Mouse (Mus musculus) lung, embryonic 16.5 days (tissue): ENCODE measurements at regions not wholly inside any gene's neighbourhood (a gene's known extent, or its start where the extent isn't known, plus 50 kb on each side); places are given as distances from the start of the nearest gene placed in this dataset.
A peak's percentile ranks its signal among the peaks of the same experiment; 100 is the strongest.

Source experiments
- ATAC-seq: fragments of 200-750 bp; cut with Nextera tagmentation; 2 replicates; pipeline ENCODE4 v1.8.0; 2017; ENCODE audit warnings: low read depth, mild to moderate bottlenecking, moderate library complexity
- H3K27ac ChIP-seq: fragments of 300-500 bp; sonication (generic); 2 replicates; pipeline ENCODE4 v1.5.1; 2014; ENCODE audit warnings: mild to moderate bottlenecking, control low read depth, low read length
- H3K27me3 ChIP-seq: fragments of 300-500 bp; sonication (generic); 2 replicates; pipeline ENCODE4 v1.6.1; 2014; ENCODE audit warnings: low read depth, low read length, mixed read lengths; ENCODE audit not compliant: control insufficient read depth, insufficient read depth
- H3K36me3 ChIP-seq: fragments of 300-500 bp; sonication (generic); 2 replicates; pipeline ENCODE4 v1.6.1; 2014; ENCODE audit warnings: low read length; ENCODE audit not compliant: control insufficient read depth, insufficient read depth
- H3K4me1 ChIP-seq: fragments of 300-500 bp; sonication (generic); replicated peaks from 2 replicates; pipeline ENCODE4 v1.6.1; 2014; ENCODE audit warnings: low read length, mixed read lengths; ENCODE audit not compliant: control insufficient read depth, insufficient read depth
- H3K4me2 ChIP-seq: fragments of 300-500 bp; sonication (generic); 2 replicates; pipeline ENCODE4 v1.6.1; 2014; ENCODE audit warnings: low read depth, low read length, control low read depth
- H3K4me3 ChIP-seq: fragments of 300-500 bp; sonication (generic); 2 replicates; pipeline ENCODE4 v1.5.1; 2014; ENCODE audit warnings: mild to moderate bottlenecking, low read length, control low read depth
- H3K9ac ChIP-seq: fragments of 300-500 bp; sonication (generic); 2 replicates; pipeline ENCODE4 v1.6.1; 2014; ENCODE audit warnings: low read length, control low read depth
- H3K9me3 ChIP-seq: fragments of 300-500 bp; sonication (generic); 2 replicates; pipeline ENCODE4 v1.6.1; 2016; ENCODE audit warnings: low read length; ENCODE audit not compliant: control insufficient read depth
- WGBS: fragments of 180-500 bp; shearing (Covaris S2); extraction: QIAGEN DNeasy Blood & Tissue Kit; methylation state at CpG from one replicate; pipeline ENCODE4 v1.1.7; 2014; 5-methylcytosine and 5-hydroxymethylcytosine counted together

GRCm38 (mm10) chr14:76799741-76800140 is 236.8 kb upstream of the Ccdc122 start:
- Histone ChIP-seq H3K27me3 (no peaks in the 10 kb centered on the region), H3K9me3 (no peaks in the 10 kb centered on the region), H3K36me3 (no peaks in the 10 kb centered on the region), H3K4me2 (no peak overlapping the region), H3K27ac (no peak overlapping the region), H3K4me3 (no peak overlapping the region), H3K9ac (no peak overlapping the region), H3K4me1 (peaks cover 15% of the 10 kb centered on the region)
- WGBS, result 64% methylated on average over 6 of the region's 6 CpGs
- no peak for ATAC-seq

GRCm38 (mm10) chr14:76798925-76799428 is 237.6 kb upstream of the Ccdc122 start:
- no peaks in the 10 kb centered on the region for H3K9me3 ChIP-seq
- H3K27ac ChIP-seq, result no peak overlapping the region
- peaks cover 8% of the 10 kb centered on the region for H3K4me1 ChIP-seq
- no peaks in the 10 kb centered on the region for H3K27me3 ChIP-seq
- no peak overlapping the region for H3K9ac ChIP-seq
- H3K4me3 ChIP-seq, result no peak overlapping the region
- no peak overlapping the region for H3K4me2 ChIP-seq
- 69% methylated on average over 8 of the region's 8 CpGs for WGBS
- no peaks in the 10 kb centered on the region for H3K36me3 ChIP-seq
- no peak for ATAC-seq

GRCm38 (mm10) chr14:76798488-76798887 is 238.1 kb upstream of the Ccdc122 start:
- 0 out of 2 replicates have a peak, but pooled peaks have one; percentile 41 for ATAC-seq
- WGBS, result 63% methylated on average over 6 of the region's 6 CpGs
- Histone ChIP-seq H3K36me3 (no peaks in the 10 kb centered on the region), H3K4me1 (peaks cover 6% of the 10 kb centered on the region), H3K4me2 (no peak overlapping the region), H3K4me3 (no peak overlapping the region), H3K27ac (no peak overlapping the region), H3K9me3 (no peaks in the 10 kb centered on the region), H3K9ac (no peak overlapping the region), H3K27me3 (no peaks in the 10 kb centered on the region)

DNA sequence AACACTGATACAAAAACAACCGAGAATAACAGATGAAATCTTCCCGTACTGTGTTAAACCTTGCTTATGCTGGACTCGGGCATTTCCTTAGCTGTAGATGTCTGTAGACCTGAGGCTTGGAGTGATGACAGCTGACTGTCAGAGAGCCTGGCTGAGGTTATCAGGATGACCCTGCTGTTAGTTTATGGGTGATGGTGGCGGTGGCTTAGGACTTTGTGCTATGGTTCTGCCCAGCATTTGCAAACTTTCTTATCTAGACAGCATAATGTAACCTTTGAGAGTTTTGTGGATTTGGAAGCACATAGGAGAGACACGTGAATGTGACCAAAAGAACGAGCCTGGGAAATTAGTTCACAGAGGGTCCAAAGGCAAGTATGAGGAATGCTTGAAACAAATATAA is 239.1 kb upstream of the Ccdc122 start:
- no peaks in the 10 kb centered on the region for H3K36me3 ChIP-seq
- no peak for ATAC-seq
- no peaks in the 10 kb centered on the region for H3K9me3 ChIP-seq
- H3K4me2 ChIP-seq, result no peak overlapping the region
- no peak overlapping the region for H3K9ac ChIP-seq
- no peak overlapping the region for H3K27ac ChIP-seq
- no peak overlapping the region for H3K4me3 ChIP-seq
- no peaks in the 10 kb centered on the region for H3K27me3 ChIP-seq
- 45% methylated on average over 6 of the region's 6 CpGs for WGBS
- peaks cover 6% of the 10 kb centered on the region for H3K4me1 ChIP-seq

- Histone ChIP-seq H3K9me3 (no peaks in the 10 kb centered on the region), H3K27ac (no peak overlapping the region), H3K4me1 (peaks cover 10% of the 10 kb centered on the region), H3K9ac (0 out of 2 replicates have a peak overlapping the region, but pooled peaks have one; percentile 17), H3K27me3 (no peaks in the 10 kb centered on the region), H3K4me2 (no peak overlapping the region), H3K36me3 (no peaks in the 10 kb centered on the region), H3K4me3 (no peak overlapping the region)
- ATAC-seq, result no peak
- 44% methylated on average over 6 of the region's 6 CpGs for WGBS
Observed at GRCm38 (mm10) chr14:76791811-76792571, 235.3 kb upstream of the Serp2 start.

DNA sequence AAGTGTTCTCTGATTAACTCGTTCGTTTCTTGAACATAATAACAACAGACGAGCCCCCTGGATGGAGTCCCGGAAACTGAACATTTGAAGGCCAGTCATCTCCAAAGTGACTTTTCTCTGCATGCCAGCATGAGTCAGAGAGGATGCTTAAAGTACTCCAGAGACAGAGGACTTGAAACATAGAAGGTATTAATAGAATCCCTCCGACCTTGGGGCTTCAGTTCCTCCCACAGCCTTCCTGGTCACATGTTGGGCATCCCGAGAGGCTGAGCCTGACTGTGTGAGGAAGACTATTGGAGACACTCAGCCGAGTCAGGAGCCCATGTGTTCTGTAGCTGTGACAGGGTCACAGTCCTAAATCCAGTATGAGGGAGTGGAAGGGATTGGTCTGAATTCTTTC is 232.7 kb upstream of the Serp2 start:
- no peaks in the 10 kb centered on the region for H3K36me3 ChIP-seq
- no peak for ATAC-seq
- no peak overlapping the region for H3K4me2 ChIP-seq
- H3K9ac ChIP-seq, result no peak overlapping the region
- no peak overlapping the region for H3K4me3 ChIP-seq
- H3K27ac ChIP-seq, result no peak overlapping the region
- no peaks in the 10 kb centered on the region for H3K27me3 ChIP-seq
- no peaks in the 10 kb centered on the region for H3K9me3 ChIP-seq
- peaks cover 10% of the 10 kb centered on the region for H3K4me1 ChIP-seq
- 45% methylated on average over 7 of the region's 7 CpGs for WGBS

DNA sequence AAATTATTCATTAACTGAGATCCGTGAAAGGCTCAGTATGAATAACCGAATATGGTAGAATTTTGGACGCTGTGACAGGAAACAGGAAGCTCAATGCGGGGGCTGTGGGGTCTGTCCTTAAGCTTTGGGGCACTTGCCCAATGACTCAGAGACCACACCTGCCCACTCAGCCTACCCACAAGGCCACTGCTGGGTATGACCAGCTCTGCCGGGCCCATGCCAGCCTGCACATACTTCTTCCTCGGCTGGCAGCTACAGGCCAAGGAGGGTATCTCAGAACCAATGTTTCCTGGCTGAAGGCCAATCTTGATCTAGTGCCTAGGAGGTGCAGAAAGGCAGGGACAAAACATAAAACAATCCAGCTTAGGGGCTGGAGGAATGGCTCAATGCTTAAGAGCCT is 230.9 kb upstream of the Serp2 start:
- no peak overlapping the region for H3K27ac ChIP-seq
- H3K9ac ChIP-seq, result no peak overlapping the region
- peaks cover 10% of the 10 kb centered on the region for H3K4me1 ChIP-seq
- H3K4me3 ChIP-seq, result no peak overlapping the region
- 35% methylated on average over 6 of the region's 6 CpGs for WGBS
- H3K27me3 ChIP-seq, result no peaks in the 10 kb centered on the region
- no peak overlapping the region for H3K4me2 ChIP-seq
- H3K9me3 ChIP-seq, result no peaks in the 10 kb centered on the region
- peak; percentile 63 for ATAC-seq
- H3K36me3 ChIP-seq, result no peaks in the 10 kb centered on the region

GRCm38 (mm10) chr14:76786214-76786613 is 229.5 kb upstream of the Serp2 start:
- H3K36me3 ChIP-seq, result no peaks in the 10 kb centered on the region
- no peaks in the 10 kb centered on the region for H3K9me3 ChIP-seq
- peaks cover 5% of the 10 kb centered on the region; the same call in 1 of the 2 replicates for H3K4me1 ChIP-seq
- WGBS, result 81% methylated on average over 4 of the region's 4 CpGs
- no peak for ATAC-seq
- H3K4me2 ChIP-seq, result no peak overlapping the region
- no peaks in the 10 kb centered on the region for H3K27me3 ChIP-seq
- no peak overlapping the region for H3K4me3 ChIP-seq
- no peak overlapping the region for H3K9ac ChIP-seq
- H3K27ac ChIP-seq, result no peak overlapping the region

DNA sequence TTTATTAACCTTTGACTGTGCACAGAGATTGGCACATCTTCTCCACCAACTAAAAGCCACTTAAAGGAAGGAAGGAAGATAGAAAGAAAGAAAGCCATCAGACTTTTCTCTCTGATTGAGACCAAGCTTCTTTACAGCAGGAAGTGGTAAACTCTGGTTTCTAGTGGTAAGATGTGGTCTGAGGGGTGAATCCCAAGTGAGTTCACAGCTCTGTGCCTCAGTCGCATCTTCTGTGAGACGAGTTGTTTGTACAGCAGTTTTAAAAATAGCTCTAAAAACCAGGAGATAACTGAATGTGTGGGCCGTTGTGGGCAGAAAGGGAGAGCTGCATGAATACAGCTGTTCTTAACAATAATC is 224.8 kb upstream of the Serp2 start:
- peaks cover 14% of the 10 kb centered on the region for H3K4me1 ChIP-seq
- no peak overlapping the region for H3K4me3 ChIP-seq
- no peak overlapping the region for H3K9ac ChIP-seq
- WGBS, result 43% methylated on average over 3 of the region's 3 CpGs
- no peak overlapping the region for H3K4me2 ChIP-seq
- H3K27me3 ChIP-seq, result no peaks in the 10 kb centered on the region
- no peak for ATAC-seq
- no peaks in the 10 kb centered on the region for H3K9me3 ChIP-seq
- H3K27ac ChIP-seq, result no peak overlapping the region
- no peaks in the 10 kb centered on the region for H3K36me3 ChIP-seq
